Mouse (Mus musculus) liver, postnatal 0 days (tissue): ENCODE measurements at regions not wholly inside any gene's neighbourhood (a gene's known extent, or its start where the extent isn't known, plus 50 kb on each side); places are given as distances from the start of the nearest gene placed in this dataset.

Experiments used
- CTCF ChIP-seq: sonication (generic); IDR thresholded peaks from 2 replicates; pipeline ENCODE4 v1.5.1; 2016; ENCODE audit warnings: antibody characterized with exemption, low read depth
- EP300 ChIP-seq: IDR thresholded peaks from 2 replicates; pipeline ENCODE4 v1.6.1; 2016; ENCODE audit warnings: antibody characterized with exemption, low read depth, mild to moderate bottlenecking

DNA sequence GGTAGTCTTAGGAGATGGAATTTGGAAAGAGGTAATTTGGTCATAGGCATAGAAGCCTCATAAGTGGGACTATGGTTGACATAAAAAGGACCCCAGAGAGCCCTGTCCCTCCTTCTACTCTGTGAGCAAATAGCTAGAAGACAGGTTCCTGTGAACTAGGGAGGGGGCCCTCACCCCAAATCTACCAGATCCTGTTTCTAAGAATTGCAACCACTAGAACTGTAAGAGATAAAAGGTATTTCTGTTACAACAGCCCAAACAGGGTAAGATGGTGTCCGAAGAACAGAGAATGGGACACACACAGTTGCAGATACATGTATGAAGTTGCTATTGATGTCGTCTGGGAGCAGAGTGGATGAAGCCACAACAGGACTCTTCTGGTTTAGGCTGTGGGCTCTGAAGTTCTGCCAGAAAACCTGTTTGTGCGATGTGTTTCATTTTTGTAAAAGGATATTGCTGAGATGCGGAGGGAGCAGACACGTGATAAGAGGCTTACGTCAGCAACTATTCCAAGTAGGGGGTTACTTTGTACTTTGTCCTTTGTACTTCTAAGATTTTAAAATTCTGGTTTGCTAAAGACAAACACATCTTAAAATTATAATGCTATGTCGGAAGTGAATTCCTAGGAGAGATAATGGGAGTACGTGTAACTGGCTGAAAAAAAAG, 164.0 kb downstream of the Usp46 start:
- no peak for TF ChIP-seq CTCF
- TF ChIP-seq EP300 = no peak
